Mouse (Mus musculus) left cerebral cortex, postnatal 25 days (tissue): ENCODE measurements at regions not wholly inside any gene's neighbourhood (a gene's known extent, or its start where the extent isn't known, plus 50 kb on each side); places are given as distances from the start of the nearest gene placed in this dataset.

Experiments used
- DNase-seq, 2 experiments: peaks; one replicate each; pipeline ENCODE4 v3.0.0; 2022; ENCODE audit warnings: low spot score in 2 of 2, mixed read lengths in 1 of 2
- intact Hi-C: fragments of 180-260 bp; cut with DNase I; formaldehyde crosslinking; loops from one replicate; pipeline ENCODE4 v1.15.1; 2025

DNA sequence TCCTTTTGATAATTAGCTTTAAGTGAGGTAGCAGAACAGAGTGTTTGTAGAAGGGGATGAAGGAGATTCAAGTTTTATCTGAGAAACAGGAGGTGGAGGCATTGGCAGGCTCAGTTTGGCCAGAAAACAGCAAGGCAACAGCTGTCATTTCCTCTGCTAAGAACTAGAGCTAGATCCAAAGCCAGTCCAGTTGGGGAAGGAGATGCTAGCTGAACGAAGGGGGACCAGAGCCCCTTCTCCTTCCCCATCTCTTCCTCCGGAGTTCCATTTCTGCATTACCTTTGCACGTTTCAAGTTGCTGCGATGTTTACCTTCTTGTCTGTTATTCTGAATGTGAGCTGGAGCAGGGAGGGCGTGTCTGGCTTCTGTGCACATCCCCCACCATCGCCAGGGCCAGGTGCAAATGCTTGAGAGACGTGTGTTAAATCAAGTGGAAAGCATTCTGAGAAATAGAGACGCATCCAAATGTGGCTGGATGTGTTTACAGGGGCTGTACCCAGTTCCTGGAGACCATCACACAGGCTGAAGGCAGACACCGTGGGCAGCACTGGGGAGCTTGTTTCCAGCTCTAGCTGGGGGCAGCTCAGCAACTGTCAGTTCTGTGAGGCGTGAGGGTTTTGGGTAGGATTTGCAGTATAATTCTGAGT is 111.4 kb upstream of the Ufm1 start:
- intact Hi-C loops: loop anchor here (2.0 kb wide), 1 partner anchor 84 kb away; no protein-coding TSS in a partner anchor

GRCm38 (mm10) chr3:53969000-53969641 is 105.5 kb upstream of the Ufm1 start:
- intact Hi-C loops: no loop called here
- no peak for DNase-seq

More for the DNA sequence above, 111.4 kb upstream of the Ufm1 start:
- peak; percentile 18 to 62 for DNase-seq

- intact Hi-C loops: no loop called here
- no peak for DNase-seq
These were observed 101.5 kb upstream of the Ufm1 start for GRCm38 (mm10) chr3:53965142-53965541.

DNA sequence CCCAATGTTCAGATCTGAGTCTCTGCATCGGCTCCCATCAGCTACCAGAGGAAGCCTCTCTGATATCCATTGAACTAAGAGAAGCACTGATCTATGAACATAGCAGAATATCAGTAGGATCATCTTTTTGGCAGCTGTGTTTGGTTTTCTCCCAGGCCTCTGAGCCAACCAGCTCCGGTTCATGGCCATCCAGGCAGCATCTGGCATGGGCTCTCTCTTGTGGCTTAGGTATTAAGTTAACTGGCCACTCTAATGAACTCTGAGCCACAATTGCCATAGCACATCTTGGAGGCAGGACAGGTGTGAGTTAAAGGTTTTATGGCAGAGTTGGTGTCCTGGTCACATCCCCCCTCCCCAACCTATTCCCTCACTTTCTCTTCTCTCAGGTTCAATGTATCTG is 90.2 kb upstream of the Ufm1 start:
- intact Hi-C loops: no loop called here
- DNase-seq: no peak

DNA sequence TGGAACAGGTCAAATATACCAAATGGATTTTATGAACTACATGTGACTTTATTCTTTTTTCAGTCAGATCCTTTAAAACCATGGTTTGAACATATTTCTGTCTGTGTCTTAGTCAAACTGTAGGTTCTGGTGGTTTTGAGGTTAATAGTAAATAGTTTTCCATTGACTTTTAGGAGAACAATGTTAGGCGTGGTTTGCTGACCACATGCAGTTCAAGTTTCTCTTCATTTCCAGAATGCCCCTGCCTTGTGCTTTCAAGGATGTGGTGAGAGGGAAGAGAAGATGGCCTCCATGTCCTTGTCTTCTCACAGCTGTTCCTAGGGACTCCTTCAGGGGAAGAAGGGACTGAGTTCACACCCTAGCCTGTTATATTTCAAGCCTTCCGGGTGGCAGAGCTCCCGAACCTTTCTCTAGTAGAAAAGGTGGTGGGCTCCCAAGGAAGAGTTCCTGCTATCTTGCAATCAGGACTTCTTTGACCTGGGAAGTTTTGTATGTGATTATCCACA is 76.1 kb upstream of the Ufm1 start:
- intact Hi-C loops: no loop called here
- no peak for DNase-seq

GRCm38 (mm10) chr3:53931745-53932144 is 68.1 kb upstream of the Ufm1 start:
- intact Hi-C loops: no loop called here
- peak; percentile 10 to 60 for DNase-seq

GRCm38 (mm10) chr3:53919941-53920340 is 56.3 kb upstream of the Ufm1 start:
- DNase-seq: peak in 1 of 2 experiments; percentile 40

DNA sequence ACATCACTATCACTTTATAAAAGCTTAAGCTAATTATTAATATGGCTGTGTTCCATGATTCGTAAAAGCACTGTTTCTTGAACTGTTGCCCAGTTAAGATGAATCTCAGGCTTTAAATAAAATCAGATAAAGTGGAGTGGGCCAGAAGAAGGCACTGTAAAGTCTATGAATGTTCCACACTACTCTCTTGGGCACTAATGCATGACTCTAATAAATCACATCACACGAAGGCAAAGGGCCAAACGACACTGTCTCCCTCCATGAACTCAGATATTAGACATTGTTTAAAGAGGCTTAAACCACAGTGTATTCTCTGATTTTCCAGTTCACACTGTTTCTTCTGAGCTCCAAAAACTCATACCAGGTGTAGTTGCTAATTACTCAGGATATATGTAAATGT is 55.9 kb upstream of the Ufm1 start:
- no peak for DNase-seq
- intact Hi-C loops: no loop called here

More at GRCm38 (mm10) chr3:53919941-53920340, 56.3 kb upstream of the Ufm1 start:
- intact Hi-C loops: no loop called here

DNA sequence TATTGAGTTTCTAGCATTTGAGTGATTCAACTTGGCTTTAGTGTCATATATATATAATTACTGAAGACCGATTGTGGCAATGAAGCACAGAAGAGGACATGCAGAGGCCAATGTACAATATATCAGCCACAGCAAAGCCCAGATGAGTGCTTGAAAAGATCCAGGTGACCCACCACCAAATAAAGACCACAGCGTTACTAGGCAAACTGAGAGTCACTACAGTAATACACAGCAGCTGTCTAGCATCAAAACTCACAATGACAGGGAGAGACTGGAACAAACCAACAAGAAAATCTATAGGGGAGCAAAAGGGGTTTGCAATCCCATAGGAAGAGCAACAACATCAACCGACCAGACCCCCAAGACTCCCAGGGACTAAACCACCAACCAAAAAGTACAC is 54.3 kb upstream of the Ufm1 start:
- intact Hi-C loops: no loop called here
- no peak for DNase-seq

DNA sequence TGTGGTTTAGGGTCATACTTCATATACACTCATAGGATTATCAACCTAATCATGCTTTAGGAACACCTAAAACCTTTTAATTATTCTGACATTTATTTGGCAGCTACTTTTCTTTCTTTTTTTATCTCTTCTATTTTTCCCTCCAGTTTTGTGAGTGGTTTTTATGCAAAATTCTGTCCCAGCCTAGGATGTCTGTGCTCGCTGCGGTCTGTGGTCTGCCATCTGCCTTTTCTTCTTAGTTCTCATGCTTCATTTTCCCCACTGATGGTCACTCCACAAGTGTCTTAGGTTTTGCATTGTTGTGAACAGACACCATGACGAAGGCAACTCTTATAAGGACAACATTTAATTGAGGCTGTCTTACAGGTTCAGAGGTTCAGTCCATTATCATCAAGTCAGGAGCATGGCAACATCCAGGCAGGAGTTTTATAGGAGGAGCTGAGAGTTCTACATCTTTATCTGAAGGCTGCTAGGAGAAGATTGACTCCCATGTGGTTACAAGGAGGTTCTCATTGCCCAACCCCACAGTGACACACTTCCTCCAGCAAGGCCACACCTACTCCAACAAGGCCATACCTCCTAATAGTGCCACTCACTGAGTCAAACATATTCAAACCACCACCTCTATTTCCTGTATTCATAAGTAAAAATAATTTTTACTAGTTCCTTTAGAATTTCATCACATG is 50.5 kb upstream of the Ufm1 start:
- DNase-seq: no peak
- intact Hi-C loops: no loop called here
